Mouse (Mus musculus): Measurements from ENCODE around the gene Shisal2b.
A peak's percentile ranks its signal among the peaks of the same experiment; 100 is the strongest.
"Not testable (repeated sequence)": the region's sequence is repeated elsewhere in the genome, so short reads cannot be mapped to it uniquely, and the experiment has no call there.

Shisal2b gene

DNA sequence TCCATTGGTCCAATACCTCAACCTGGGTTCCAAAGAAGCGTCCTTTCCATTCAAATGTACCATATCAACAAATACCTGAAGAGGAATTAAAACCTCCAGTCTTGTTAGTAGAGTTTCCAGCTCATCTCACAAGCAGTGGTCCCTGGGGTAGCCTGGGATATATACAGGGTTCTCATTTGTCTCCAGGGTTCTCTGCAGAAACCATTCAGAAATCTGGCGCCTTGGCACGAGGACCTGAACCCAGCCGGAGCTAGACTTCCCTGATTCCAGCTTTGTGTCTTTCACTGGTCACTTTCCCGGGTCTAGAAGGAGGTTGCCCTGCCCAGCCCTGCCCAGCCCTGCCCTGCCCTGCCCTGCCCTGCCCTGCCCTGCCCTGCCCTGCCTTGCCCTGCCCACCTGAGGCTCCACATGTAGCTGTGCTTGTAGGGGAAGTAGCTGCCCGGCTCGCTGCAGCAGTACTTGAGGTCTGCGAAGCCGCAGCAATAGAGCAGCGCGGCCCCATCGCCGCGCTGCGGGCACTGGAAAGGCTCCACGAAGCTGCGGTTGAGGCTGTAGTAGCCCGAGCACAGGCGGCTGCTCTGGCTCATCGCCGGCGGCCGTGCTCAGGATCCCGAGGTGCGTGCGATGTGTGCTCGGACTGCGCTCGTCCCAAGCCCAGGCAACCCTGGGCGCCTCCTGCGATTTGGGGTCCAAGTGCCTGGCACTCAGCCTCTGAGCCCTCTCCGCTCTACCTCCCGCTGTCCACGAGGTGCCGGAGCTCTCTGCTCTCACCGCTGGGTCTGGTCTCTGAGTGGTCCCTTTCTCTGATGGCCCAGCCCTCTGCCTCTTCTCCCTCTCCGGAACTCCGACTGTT is at the start of gene Shisal2b:
Gene Shisal2b, minus strand, starts transcription at position 767 of the 853 bp plus-strand sequence.
- DNase-seq (ENCODE audit: low spot score in 2 of 2), result peak; percentile 7 to 32

DNA sequence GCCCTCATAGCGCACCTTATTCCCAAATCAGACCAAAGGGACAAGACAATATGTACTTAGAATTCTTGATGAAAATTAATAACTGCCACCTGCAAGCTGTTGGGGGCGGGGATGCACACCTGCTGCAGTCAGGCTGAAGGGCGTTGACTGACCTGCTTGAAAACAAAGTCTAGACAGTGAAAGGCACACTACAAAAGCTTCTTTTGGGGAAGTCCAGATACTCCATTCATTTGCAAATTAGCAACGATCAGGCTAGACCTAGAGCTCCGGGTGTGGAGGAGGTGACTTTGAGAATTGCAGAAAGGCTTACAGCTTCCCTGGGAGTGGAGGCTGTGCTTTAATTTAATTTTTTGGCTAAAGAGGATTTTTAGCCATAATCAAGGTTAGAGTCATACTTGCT is 47.9 kb upstream of the Shisal2b start:
- DNase-seq (ENCODE audit: low spot score in 2 of 2), result not testable (repeated sequence)

DNA sequence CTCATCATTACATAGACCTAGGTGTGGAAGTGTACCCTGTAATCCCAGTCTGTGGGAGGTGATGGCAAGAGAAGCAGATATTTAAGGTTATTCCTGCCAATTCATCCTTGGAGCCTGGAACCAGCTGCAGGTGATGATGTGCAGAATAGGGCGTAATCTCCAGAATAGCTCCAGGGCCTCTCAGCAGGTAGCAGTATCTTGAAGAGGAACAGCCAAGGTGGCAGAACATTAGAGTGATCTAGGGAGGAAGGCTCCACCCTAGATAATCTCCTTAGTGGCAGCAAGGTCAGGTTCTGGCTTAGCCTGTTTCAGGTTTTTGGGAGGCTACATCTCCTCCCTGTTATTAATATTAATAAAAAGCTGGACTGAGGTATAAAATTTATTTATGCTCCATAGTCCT is 47.3 kb upstream of the Shisal2b start:
- DNase-seq (ENCODE audit: low spot score in 2 of 2), result not testable (repeated sequence)

DNA sequence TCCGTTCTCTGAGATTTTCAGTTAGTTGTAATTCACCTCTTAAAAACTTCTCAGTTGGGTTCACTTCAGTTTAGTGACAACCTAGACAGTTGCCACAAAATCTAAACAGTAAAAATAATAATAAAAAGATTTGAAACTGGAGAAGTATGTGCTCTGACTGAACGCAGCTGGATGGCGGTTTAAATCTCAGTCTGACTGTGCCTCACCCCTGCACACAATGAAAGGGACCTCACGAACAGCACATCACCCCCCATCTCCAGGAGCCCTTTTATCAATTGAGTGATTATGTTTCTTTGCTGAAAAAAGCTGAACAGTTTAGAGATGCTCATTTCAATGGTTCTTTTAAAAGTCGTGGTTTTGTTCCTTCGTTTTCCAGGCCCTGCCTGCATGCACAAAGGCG is 45.0 kb upstream of the Shisal2b start:
- no peak for DNase-seq (ENCODE audit: low spot score in 2 of 2)

DNA sequence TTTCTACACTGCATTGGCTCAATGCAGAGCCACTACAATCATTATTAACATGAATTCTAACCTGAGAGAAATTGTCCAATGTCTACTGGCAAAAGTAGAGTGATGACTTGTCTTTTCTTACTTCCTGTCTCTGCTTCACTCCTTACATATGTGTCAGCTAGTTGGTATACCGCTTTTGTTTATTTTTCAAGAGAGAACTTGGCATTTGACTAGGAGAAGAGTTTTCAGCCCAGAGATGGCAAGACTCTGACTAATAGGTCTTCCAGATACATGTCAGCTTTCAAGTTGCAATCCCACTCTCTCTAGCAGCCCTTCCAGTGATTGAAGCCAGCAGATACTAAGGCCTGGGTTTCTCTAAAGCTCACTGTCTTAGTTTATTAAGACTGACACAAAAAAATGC is 31.1 kb upstream of the Shisal2b start:
- no peak for DNase-seq (ENCODE audit: low spot score in 2 of 2)

DNA sequence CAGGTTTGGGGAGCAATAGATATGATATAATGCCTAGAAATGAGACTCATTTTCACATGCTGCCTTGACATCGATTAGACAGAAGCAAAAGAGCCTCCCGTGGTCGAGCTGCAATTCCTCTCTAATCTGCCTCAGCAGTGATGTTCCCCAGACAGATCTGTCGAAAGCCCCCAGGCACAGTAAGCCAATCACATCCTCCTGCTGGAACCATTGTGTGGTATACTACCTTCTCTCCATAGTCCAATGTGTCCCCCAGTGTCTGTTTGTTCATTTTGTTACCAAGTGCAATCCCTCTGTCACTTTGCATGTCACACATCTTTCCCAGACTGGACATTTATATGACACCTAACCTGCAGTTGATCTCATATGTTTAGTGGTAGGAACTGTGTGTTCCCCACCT is 28.6 kb upstream of the Shisal2b start:
- no peak for DNase-seq (ENCODE audit: low spot score in 2 of 2)

DNA sequence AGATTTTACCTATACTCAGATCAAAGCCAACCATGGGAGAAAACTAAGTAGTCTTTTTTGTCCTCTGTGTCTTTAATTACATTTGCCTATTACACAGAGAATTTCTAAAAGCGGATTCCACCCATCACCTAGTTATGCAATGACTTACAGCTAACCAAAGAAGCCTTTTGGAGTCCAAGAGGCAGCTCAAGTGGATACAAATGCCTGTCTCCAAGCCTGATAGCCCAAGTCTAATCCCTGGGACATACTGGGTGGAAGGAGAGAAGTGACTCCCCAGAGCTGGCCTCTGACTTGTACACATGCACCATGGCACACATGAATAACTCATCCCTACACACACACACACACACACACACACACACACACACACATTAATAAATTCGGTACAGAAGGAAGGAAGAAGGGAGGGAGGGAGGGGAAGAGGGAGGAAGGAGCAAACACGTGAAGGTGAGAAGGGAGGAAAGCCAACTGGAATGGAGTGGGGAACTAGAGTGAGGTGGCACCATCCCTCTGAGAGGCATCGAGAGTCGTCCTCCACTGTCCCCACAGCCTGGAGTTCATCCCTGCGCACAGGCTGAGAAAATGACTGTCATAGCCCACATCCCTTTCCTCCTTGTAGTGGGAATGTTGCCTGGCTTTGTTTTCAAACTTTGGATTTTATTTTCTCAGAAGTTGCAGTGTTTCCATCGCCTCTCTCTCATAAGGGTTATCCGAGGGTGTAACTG is 22.8 kb upstream of the Shisal2b start:
- no peak for DNase-seq (ENCODE audit: low spot score in 2 of 2)

DNA sequence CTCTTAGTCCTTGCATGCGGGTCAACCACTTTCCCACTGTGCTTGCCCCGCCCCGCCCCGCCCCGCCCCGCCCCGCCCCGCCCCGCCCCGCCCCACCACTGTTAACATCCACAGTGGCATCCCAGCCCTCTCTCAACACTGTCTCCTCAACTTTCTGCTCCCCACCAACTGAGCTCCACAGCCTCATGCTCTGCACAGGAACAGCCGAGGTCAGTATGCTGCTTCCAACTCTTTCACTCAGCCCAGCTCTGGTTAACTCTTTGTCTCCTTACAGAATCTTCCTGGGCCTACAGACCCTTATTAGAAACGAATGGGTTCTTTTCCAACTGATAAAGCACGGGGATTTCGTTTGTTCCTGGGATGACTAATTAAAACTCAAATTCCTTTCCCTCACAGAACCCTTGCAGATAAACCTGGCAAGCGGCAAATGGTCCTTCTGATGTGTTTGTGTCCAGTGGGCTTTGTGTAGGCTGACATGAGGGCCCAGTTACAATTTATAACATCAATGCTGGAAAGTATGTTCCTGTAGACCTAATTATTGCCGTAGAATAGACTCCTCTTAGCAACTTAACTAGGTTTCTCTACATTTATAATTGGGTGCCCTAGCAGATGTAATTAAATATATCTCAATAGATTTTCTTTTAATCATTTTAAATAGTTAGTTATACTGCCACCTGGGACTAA is 20.0 kb upstream of the Shisal2b start:
- no peak for DNase-seq (ENCODE audit: low spot score in 2 of 2)

DNA sequence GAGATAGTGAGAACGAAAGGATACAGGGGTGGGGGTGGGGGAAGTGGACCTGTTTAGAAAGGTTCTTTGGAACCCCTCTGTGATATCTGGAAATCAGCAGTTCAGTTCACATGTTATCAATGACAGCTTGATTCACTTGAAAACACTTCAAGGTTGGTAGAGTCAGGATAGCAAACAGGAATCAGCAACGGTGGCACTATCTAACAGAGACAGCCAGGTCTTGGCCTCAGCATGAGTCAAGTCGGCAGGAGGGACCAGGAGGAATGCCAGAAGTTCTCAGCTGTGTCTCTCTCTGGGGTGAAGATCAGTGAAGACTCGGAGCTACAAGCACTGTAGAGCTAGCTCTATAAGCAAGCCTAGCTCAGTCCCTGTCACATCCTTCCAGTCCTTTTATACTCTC is 14.8 kb upstream of the Shisal2b start:
- DNase-seq (ENCODE audit: low spot score in 2 of 2), result no peak

DNA sequence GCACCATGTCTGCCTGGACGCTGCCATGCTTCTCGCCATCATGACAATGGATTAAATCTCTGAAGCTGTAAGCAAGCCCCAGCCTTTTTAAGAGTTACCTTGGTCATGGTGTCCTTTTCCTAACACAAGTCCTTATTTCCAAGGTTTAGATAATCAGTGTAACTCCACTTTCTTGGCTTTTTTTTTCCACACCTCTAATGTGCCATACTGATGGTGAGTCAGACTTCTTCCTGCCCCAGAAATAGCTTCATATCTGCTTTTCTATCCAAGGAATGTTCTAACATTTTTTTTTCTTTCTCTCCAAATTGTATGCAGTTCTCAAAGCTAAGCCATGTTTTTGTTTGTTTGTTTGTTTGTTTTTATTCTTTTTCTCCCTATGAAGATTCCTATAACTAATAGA is 6.2 kb upstream of the Shisal2b start:
- DNase-seq (ENCODE audit: low spot score in 2 of 2), result no peak

DNA sequence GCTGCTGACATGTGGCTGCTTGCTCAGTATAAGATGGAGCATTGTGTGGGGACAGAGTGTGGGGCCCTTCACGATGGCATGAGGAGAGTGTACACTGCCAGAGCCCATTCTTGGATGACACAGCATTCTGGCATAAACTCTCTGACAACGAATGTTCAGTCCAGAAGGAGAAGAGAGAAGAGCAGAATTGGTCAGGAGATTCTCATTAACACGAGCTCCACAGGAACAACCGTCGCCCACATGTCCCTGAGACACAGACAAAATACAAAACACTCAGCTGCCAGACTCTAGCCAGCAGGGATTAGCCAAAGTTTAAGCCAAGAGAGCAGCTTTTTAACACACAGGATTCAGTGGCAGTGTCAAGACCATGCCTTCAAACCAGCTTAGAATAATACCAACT is 3.0 kb upstream of the Shisal2b start:
- no peak for DNase-seq (ENCODE audit: low spot score in 2 of 2)

DNA sequence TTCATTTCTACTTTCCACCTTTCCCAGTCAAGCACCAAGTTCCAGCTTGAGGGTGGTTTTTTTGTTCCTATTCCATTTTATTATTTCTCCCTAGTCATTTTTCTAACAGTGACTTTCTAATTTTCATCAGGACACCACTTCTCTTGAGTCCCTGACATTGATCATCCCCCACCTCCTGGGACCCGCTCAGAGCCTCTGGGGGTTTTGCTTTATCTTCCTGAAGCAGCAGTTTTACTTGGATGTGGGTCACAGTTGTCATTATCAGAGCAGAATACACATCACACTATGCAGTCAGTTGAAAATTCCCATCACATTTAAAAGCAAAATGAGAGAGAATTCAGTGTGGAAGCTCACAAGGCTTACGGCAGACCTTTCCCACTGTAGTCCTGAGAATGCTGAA is 10.0 kb downstream of the Shisal2b start:
- no peak for DNase-seq (ENCODE audit: low spot score in 2 of 2)

DNA sequence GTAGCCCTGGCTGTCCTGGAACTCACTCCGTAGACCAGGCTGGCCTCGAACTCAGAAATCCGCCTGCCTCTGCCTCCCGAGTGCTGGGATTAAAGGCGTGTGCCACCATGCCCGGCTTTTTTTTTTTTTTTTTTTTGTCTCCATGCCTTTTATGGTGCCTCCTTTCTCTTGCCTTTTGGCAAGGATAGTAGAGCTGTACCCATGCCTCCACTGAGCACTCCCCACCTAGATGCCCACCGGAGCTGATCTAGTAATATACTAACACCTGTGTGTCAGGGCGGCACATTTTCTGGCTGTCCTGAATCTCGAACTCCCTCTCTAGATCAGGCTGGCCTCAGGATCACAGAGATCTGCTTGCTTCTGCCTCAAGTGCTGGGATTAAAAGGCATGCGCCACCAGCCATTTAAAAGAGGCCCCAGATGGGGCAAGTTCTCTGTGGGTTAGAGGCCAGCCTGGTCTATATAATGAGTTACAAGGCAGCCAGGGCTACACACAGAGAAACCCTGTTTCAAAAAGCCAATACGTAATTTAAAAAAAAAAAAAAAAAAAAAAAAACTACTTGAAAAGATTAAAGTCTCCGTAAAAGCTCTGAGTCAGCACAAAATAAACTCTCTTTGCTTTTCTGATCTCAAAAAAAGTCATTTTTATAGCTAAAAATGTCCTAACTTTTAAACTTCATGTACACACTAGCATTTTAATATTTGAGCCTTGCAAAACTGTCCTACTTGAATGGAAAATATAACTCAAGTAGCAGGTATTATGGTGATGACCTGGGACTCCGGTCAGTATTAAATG is 20.2 kb downstream of the Shisal2b start:
- no peak for DNase-seq (ENCODE audit: low spot score in 2 of 2)

DNA sequence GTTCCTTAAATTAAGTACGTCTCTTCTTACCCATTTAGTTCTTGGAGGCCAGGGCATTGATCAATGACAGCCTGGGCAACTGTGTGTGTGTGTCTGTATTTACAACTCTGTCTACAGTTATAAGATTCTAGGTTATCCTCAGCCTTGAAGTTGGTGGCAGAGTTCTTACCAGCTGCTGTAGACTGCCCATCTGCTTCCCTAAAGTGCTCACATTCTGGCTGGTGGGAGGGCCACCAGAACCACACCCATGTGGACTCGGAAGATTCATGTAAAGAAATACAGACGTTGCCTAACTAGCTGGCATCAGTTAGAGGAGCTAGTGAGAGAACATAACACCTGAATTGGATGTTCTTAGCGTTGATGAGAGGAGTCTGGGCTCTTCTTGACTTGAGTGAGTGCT is 21.8 kb downstream of the Shisal2b start:
- DNase-seq (ENCODE audit: low spot score in 2 of 2), result no peak

DNA sequence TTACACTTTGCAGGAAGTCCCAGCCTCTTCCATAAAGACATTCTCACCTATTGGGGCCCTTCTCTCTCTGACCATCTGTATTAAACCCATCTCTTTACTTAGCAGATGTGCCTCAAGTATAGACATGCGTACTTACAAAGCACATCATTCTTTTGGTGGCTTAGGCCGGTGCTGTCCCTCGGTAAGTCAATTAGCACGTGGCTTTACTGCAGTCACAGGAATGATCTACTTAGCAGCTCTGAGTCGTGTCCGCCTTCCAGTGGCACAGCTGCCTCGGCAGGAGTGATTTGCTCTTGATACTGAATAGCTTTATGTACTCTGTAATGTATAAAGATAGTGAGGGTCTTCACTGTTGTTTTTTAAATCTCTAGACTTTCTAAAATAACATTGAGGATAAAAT is 26.1 kb downstream of the Shisal2b start:
- no peak for DNase-seq (ENCODE audit: low spot score in 2 of 2)

DNA sequence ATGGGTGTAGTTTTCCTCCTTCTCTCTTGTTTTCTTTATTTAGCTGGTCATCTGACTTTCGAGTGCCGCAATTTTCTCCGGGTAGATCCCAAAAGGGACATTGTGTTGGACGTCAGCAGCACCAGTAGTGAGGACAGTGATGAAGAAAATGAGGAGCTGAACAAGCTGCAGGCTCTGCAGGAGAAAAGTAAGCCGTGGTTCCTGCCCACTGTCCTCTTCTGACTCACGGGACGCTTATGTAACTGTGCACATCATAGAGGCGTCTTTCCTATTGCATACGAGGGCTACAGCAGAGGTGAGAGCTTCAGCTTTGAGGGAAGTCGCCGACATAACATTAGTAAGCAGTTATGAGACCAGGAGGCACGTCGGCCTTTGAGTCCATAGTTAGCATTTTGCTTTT is 30.9 kb downstream of the Shisal2b start:
- DNase-seq (ENCODE audit: low spot score in 2 of 2), result no peak

DNA sequence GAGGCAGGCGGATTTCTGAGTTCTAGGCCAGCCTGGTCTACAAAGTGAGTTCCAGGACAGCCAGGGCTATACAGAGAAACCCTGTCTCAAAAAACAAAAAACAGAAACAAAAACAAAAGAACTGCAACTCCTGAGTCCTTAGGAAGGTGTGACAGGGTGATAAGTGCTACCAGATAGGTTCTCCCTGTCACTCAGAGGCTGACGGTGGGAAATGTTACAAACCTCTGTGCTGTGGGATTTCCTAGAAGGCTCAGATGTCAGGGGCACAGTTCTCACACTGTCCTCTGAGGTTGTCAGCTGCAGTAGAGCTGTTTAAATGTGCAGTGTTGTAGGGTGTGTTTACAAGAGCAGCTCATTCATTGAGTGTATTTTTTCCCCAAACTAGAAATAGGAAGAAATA is 38.2 kb downstream of the Shisal2b start:
- DNase-seq (ENCODE audit: low spot score in 2 of 2), result no peak

DNA sequence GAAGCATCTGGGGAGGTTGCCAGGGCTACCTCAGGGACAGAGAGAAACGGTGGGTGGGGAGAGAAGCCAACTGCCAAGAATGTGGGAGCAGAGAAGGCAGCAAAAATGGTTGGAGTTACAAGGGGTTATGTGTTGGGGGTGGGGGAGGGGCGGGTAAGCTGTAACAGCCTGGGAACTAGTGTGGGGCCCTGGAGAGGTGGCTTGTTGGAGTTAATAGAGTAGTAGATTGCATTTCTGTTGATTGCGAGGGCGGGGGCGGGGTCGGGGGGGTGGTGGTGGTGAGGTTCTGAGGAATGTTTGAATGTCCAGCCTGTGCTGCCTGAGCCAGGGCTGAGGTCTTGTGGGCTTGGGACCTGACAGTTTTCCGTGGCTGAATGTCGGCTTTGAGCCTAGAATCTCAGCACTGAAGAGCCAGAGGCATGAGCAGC is 41.3 kb downstream of the Shisal2b start:
- no peak for DNase-seq (ENCODE audit: low spot score in 2 of 2)

DNA sequence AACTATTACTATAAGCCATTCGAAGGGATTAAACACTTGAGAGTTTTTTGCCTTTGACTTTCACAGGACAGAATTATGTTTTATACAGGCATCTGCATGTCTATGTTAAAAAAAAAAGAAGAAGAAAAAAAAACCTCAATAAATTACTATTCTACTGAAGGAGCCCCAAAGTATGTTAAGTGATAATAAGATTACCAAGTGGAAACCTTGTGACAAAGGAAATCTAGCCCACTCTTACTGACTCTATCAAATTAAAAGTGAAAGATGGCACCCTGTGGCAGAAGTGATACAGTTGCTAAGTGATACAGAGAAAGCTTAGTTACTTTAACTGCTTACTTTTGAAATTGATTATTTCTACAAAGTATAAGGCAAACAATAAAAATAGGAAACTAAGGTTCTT is 41.8 kb downstream of the Shisal2b start:
- no peak for DNase-seq (ENCODE audit: low spot score in 2 of 2)

DNA sequence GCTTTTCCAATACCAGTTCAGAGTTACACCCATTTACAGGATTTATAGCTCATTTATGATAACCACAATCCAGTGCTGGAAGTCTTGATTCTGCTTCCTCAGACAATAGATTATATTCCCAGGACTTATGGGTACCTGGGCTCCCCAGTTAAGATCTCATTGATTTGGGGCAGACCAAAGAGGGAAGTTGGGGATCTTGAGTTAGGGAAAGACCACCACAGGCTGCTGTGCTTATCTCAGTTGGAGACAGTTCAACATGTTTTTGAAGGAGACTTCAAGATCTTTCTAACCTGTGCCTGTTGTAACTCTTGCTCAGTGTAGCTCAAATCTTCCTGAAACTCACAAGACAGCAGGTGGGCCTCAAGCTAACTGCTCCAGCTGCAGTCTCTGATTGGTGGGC is 42.5 kb downstream of the Shisal2b start:
- no peak for DNase-seq (ENCODE audit: low spot score in 2 of 2)

DNA sequence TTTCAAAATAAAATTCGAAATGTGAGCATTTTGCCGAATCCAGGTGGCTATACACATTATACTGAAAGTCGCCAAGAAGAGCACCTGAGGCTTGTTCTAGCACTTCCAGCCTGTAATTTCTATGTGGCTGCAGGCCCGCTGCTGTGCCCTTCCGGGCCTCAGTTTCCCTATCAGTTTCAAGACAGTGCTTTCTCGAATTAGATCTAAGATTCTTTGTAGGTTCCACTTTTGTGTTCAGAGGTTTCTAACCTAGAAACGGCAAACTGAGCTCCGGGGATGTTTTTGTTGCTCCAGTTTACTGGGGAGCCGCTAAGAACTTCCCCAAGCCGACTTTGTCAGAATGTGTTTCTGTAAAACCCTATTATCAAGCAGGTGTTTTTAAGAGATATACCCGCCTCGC is 46.0 kb downstream of the Shisal2b start:
- DNase-seq (ENCODE audit: low spot score in 2 of 2), result peak; percentile 26 to 31

All from spleen, postnatal 10 days (tissue).